Mouse (Mus musculus) bone marrow, adult 2 months (tissue): ENCODE results near the gene Ino80e. TPM values are rescaled to one million over a fixed set of nuclear protein-coding genes. Genes with fewer than 3 reads are reported as not detected.

Experiments
- H3K27ac ChIP-seq: fragments of 200-500 bp; 2 replicates; pipeline ENCODE4 v1.5.1; 2012; ENCODE audit warnings: low read depth, mild to moderate bottlenecking, control low read depth, inconsistent platforms, low read length; ENCODE audit not compliant: control insufficient read depth, poor library complexity, insufficient read depth
- H3K4me1 ChIP-seq: fragments of 200-500 bp; 2 replicates; pipeline ENCODE4 v1.6.1; 2011; ENCODE audit warnings: low read length; ENCODE audit not compliant: control insufficient read depth, insufficient read depth
- H3K4me3 ChIP-seq: fragments of 200-500 bp; replicated peaks from 2 replicates; pipeline ENCODE3; 2011; ENCODE audit warnings: mild to moderate bottlenecking, low read depth, low read length, control low read depth; ENCODE audit not compliant: control insufficient read depth
- CTCF ChIP-seq: fragments of 200-500 bp; IDR thresholded peaks from 2 replicates; pipeline ENCODE4 v1.5.1; 2011; ENCODE audit warnings: low read length, control low read depth; ENCODE audit not compliant: control insufficient read depth, insufficient read depth
- POLR2A ChIP-seq: fragments of 200-500 bp; IDR thresholded peaks from 2 replicates; pipeline ENCODE4 v1.6.1; 2011; ENCODE audit warnings: low read depth, mild to moderate bottlenecking, control low read depth, low read length, borderline replicate concordance; ENCODE audit not compliant: control insufficient read depth
- WGBS: fragments of 180-500 bp; shearing (Covaris S2); methylation state at CpG from one replicate; pipeline ENCODE4 v1.1.7; 2018; 5-methylcytosine and 5-hydroxymethylcytosine counted together
- polyA plus RNA-seq: library from polyadenylated mRNA; stranded (reverse); fragments of >200 nt; gene quantifications from 2 replicates; pipeline ENCODE4 v1.2.4, GENCODE M21; 2011; ENCODE audit warnings: low replicate concordance; ENCODE audit not compliant: missing spikeins, insufficient read depth, insufficient read length

The Ino80e gene
- polyA plus RNA-seq, 1 experiment, result 59.7 TPM

DNA sequence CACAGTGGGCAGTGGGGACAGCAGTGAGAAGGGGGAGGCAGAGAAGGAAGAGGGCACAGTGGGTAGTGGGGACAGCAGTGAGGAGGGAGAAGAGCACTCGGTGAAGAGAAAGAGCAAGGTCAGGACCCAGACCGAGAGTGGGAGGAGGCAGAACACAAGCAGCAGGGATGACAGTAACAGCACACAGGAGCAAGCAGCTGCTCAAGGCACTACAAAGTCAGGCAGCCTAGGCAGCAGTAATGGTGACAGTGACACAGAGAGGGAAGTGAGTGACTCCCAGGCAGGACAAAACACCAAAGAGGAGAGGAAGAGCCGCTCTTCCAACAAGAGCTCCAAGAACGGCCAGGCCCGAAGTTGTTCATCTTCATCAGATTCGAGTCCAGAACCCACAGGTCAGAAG, 1.6 kb upstream of the Ino80e start:
- peak overlapping the region; percentile 21 for H3K4me3 ChIP-seq
- H3K27ac ChIP-seq, result no peak overlapping the region
- TF ChIP-seq POLR2A (no peak), CTCF (no peak)
- 70% methylated on average over 6 of the region's 6 CpGs for WGBS
- peaks cover 2% of the 10 kb centered on the region; the same call in 1 of the 2 replicates for H3K4me1 ChIP-seq

GRCm38 (mm10) chr7:126861429-126862130, 597 bp downstream of the Ino80e start, which contains the start of gene Hirip3:
Gene Hirip3, plus strand, starts transcription at chr7:126861972.
- peaks cover 2% of the 10 kb centered on the region; the same call in 1 of the 2 replicates for H3K4me1 ChIP-seq
- H3K27ac ChIP-seq, result peak within 1 kb of the TSS; percentile 60
- H3K4me3 ChIP-seq, result peak within 1 kb of the TSS; percentile 81
- no peak for TF ChIP-seq CTCF
- TF ChIP-seq POLR2A, result peak; percentile 87; the same call in 1 of the 2 replicates
- under 1% methylated on average over 42 of the region's 42 CpGs for WGBS

DNA sequence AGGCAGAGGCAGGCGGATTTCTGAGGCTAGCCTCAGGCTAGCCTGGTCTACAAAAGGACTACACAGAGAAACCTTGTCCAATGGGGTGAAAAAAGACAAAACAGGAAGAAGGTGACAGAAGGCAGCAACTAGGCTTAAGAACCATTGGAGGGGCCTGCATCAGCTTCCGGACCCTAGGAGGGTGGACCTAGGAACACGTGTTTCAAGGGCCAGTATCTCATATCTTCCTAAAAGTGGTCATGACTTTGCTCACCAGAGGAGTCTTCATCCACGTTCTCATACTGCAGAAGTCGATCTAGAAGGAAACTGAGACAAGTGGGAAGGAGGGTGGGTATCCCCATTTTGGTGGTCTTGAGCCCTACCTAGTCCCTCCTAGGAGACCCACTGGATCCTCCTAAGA, 1.2 kb downstream of the Ino80e start:
- TF ChIP-seq CTCF, result no peak
- no peak for TF ChIP-seq POLR2A
- WGBS, result 26% methylated on average over 5 of the region's 5 CpGs
- Histone ChIP-seq H3K4me1 (peaks cover 2% of the 10 kb centered on the region; the same call in 1 of the 2 replicates), H3K4me3 (peak overlapping the region; percentile 81), H3K27ac (peak overlapping the region; percentile 60; the same call in 1 of the 2 replicates)

DNA sequence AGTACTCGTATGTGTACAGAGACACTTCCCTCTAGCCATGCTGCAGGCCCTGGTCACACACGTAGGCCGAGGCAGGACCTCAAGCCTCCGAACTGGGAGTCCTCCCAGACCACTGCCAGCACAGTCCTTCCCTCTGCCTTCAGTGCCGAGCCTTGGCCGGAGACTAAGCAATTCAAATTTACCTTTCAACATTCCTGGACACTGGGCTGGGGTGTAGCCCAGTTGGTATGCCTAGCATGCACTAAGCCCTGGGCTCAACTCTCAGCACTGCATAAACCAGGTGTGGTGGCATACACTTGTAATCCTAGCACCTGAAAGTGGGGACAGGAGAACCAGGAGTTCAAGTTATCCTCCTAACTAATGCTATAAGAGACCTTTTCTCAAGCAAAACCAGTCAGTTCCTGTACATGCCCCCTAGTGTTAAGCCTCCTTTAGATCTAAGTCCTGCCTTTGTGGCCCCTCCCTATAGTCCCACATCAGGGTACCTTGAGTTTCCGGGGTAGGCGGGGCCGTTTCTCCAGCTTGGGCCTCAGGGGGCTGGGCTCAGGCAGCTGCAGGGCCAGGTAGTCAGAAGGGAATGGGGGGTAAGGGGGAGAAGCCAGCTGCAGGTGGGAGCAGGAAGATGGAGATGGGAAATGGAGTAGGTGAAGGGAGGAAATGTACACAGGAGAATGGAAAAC, 5.3 kb downstream of the Ino80e start:
- TF ChIP-seq CTCF, result no peak
- TF ChIP-seq POLR2A, result no peak
- 73% methylated on average over 9 of the region's 9 CpGs for WGBS
- H3K27ac ChIP-seq, result no peak overlapping the region
- H3K4me1 ChIP-seq, result peaks cover 2% of the 10 kb centered on the region; the same call in 1 of the 2 replicates
- H3K4me3 ChIP-seq, result no peak overlapping the region

DNA sequence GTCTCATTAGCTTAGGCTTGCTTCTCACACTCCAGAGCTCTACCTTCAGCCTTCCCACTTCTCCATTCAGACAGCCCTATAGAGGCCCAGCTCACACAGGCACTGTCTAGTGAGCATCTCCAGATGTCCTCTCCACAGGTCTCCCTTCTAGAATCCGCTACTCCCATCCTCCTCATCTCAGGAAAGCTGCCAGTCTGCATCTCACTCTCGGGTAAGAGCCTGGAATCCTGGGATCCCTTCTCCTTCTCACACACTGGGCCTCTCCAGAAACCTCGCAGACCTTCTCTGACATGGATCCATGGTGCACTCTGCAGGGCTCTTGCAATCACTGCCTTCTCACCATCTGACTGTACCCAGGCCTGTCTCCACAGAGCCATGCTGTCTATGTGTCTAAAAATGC, 6.5 kb downstream of the Ino80e start:
- no peak for TF ChIP-seq CTCF
- TF ChIP-seq POLR2A, result no peak
- no peaks in the 10 kb centered on the region for H3K4me1 ChIP-seq
- no peak overlapping the region for H3K27ac ChIP-seq
- WGBS, result 89% methylated on average over 3 of the region's 3 CpGs
- H3K4me3 ChIP-seq, result no peak overlapping the region

DNA sequence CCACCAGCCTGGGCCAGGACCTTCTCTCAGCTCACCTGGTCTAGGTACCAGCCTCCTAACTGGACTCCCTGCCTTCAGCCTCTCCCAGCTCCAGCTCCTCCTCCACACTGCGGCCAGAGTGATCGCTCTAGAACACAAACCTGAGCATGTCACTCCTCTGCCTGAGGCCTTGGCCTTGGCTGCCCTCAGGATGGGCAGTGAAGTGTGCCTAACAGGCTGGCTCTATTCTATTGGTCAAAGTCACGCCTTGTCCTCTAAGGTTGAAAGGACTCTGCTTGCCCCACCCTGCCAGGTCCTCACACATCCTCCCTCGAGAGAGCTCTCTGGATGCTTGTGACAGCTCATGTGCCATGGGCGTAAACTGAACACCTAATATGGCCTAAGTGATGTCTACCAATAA, 8.7 kb downstream of the Ino80e start:
- H3K4me3 ChIP-seq, result no peak overlapping the region
- 87% methylated on average over 5 of the region's 5 CpGs for WGBS
- H3K4me1 ChIP-seq, result no peaks in the 10 kb centered on the region
- H3K27ac ChIP-seq, result no peak overlapping the region
- TF ChIP-seq CTCF (no peak), POLR2A (no peak)

DNA sequence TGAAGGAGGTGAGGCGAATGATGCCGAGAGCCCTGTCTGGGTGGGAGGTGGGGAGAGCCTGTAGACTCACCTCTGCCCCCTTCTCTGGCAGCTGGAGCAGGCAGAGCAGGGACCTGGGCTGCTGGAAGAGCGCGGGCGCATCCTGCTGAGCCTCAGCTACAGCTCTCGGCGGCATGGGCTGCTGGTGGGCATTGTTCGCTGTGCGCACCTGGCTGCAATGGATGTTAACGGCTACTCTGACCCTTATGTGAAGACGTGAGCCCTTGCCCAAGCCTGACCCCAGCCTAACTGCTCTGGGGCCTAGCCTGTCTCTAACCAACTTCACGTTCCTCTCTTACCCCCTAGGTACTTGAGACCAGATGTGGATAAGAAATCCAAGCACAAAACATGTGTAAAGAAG, 11.0 kb downstream of the Ino80e start:
- TF ChIP-seq CTCF, result no peak
- no peak for TF ChIP-seq POLR2A
- WGBS, result 80% methylated on average over 12 of the region's 12 CpGs
- Histone ChIP-seq H3K4me3 (no peak overlapping the region), H3K27ac (no peak overlapping the region), H3K4me1 (no peaks in the 10 kb centered on the region)

GRCm38 (mm10) chr7:126850161-126850560, 12.0 kb downstream of the Ino80e start:
- no peak for TF ChIP-seq CTCF
- 79% methylated on average over 6 of the region's 6 CpGs for WGBS
- no peak overlapping the region for H3K27ac ChIP-seq
- no peaks in the 10 kb centered on the region for H3K4me1 ChIP-seq
- H3K4me3 ChIP-seq, result no peak overlapping the region
